Mouse (Mus musculus) hindbrain, embryonic 15.5 days (tissue): ENCODE measurements around the gene Gpr183. TPM values are rescaled to one million over a fixed set of nuclear protein-coding genes. Genes with fewer than 3 reads are reported as not detected.

Experiments used
- ATAC-seq: fragments of 200-750 bp; cut with Nextera tagmentation; 2 replicates; pipeline ENCODE4 v1.8.0; 2017; ENCODE audit warnings: low read depth, moderate number of reproducible peaks, moderate TSS enrichment; ENCODE audit not compliant: low FRiP score
- H3K27ac ChIP-seq: fragments of 300-500 bp; sonication (generic); replicated peaks from 2 replicates; pipeline ENCODE4 v1.5.1; 2015; ENCODE audit warnings: mild to moderate bottlenecking, inconsistent platforms
- H3K27me3 ChIP-seq: fragments of 300-500 bp; sonication (generic); 2 replicates; pipeline ENCODE4 v1.6.1; 2015; ENCODE audit warnings: control low read depth, inconsistent platforms
- H3K36me3 ChIP-seq: fragments of 300-500 bp; sonication (generic); 2 replicates; pipeline ENCODE4 v1.6.1; 2015; ENCODE audit warnings: control low read depth, inconsistent platforms
- H3K4me1 ChIP-seq: fragments of 300-500 bp; sonication (generic); replicated peaks from 2 replicates; pipeline ENCODE4 v1.6.1; 2015; ENCODE audit warnings: control low read depth, inconsistent platforms
- H3K4me2 ChIP-seq: fragments of 300-500 bp; sonication (generic); 2 replicates; pipeline ENCODE4 v1.6.1; 2015; ENCODE audit warnings: moderate library complexity, mild to moderate bottlenecking, inconsistent platforms
- H3K4me3 ChIP-seq: fragments of 300-500 bp; sonication (generic); 2 replicates; pipeline ENCODE4 v1.5.1; 2015; ENCODE audit warnings: mild to moderate bottlenecking, inconsistent platforms
- H3K9ac ChIP-seq: fragments of 300-500 bp; sonication (generic); 2 replicates; pipeline ENCODE4 v1.6.1; 2015; ENCODE audit warnings: inconsistent platforms
- H3K9me3 ChIP-seq: fragments of 300-500 bp; sonication (generic); 2 replicates; pipeline ENCODE4 v1.6.1; 2016; ENCODE audit warnings: control low read depth, inconsistent platforms
- WGBS: fragments of 180-500 bp; shearing (Covaris S2); methylation state at CpG from one replicate; pipeline ENCODE4 v1.1.7; 2015; 5-methylcytosine and 5-hydroxymethylcytosine counted together
- polyA plus RNA-seq: library from polyadenylated mRNA; unstranded; fragments of >200 nt; fragmentation: Nextera tagmentation; extraction: Ambion mirVana; gene quantifications from 2 replicates; pipeline ENCODE4 v1.2.1, GENCODE M21; 2015

The Gpr183 gene
- polyA plus RNA-seq, 1 experiment from 2014 or later: 0.73 TPM

- ATAC-seq: no peak
- Histone ChIP-seq H3K9ac (no peak overlapping the region), H3K27ac (no peak overlapping the region), H3K27me3 (no peaks in the 10 kb centered on the region), H3K4me1 (peaks cover 10% of the 10 kb centered on the region), H3K36me3 (no peaks in the 10 kb centered on the region), H3K9me3 (no peaks in the 10 kb centered on the region), H3K4me2 (no peak overlapping the region), H3K4me3 (no peak overlapping the region)
- WGBS: 88% methylated on average over 12 of the region's 12 CpGs
Observed at GRCm38 (mm10) chr14:121961496-121962127, 3.4 kb downstream of the Gpr183 start.

GRCm38 (mm10) chr14:121960997-121961396 lies 4.0 kb downstream of the Gpr183 start:
- Histone ChIP-seq H3K4me2 (no peak overlapping the region), H3K9me3 (no peaks in the 10 kb centered on the region), H3K4me3 (no peak overlapping the region), H3K9ac (no peak overlapping the region), H3K4me1 (peaks cover 10% of the 10 kb centered on the region), H3K36me3 (no peaks in the 10 kb centered on the region), H3K27ac (no peak overlapping the region), H3K27me3 (no peaks in the 10 kb centered on the region)
- 80% methylated on average over 6 of the region's 6 CpGs for WGBS
- ATAC-seq: no peak

DNA sequence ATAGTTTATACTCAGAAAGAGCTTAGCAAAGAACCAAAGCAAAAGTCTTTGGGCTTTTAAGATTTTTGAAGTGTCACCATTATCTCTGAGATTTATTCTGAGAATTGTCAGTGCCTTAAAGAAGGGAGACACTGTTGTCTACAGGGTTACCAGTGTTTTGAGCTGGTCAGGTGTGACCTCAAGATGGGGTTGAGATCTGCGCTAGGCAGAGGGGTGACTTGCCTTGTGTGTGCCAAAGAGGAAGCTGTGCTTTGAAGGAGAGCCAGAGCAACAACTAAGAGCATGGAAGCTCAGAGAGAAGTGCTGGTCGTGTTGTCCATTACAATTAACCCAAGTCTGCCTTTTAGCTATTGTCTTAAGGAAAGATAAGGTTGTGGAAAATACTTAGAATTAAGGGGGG lies 4.5 kb downstream of the Gpr183 start:
- Histone ChIP-seq H3K9ac (no peak overlapping the region), H3K36me3 (no peaks in the 10 kb centered on the region), H3K9me3 (no peaks in the 10 kb centered on the region), H3K4me3 (no peak overlapping the region), H3K4me2 (no peak overlapping the region), H3K27ac (no peak overlapping the region), H3K27me3 (no peaks in the 10 kb centered on the region), H3K4me1 (peaks cover 10% of the 10 kb centered on the region)
- no peak for ATAC-seq
- WGBS: 76% methylated on average over 2 of the region's 2 CpGs

DNA sequence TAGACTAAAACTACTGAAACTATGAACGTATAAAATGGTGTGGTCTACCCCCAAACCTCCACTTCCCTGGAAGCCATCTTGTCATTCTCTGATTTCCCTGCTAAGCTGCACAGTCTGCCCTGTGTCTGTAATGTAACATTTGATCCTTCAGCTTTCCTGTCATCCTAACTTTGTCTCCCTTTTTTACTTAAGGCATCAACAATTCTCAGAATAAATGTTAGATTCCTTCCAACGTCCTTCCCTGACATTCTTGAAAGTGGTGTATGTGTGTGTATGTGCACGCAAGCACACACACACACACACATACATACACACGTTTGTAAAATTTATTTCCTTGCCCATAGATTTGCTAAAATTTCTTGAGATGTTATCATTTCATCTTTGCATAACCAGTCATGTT lies 5.0 kb downstream of the Gpr183 start:
- Histone ChIP-seq H3K27me3 (no peaks in the 10 kb centered on the region), H3K36me3 (no peaks in the 10 kb centered on the region), H3K9me3 (no peaks in the 10 kb centered on the region)

DNA sequence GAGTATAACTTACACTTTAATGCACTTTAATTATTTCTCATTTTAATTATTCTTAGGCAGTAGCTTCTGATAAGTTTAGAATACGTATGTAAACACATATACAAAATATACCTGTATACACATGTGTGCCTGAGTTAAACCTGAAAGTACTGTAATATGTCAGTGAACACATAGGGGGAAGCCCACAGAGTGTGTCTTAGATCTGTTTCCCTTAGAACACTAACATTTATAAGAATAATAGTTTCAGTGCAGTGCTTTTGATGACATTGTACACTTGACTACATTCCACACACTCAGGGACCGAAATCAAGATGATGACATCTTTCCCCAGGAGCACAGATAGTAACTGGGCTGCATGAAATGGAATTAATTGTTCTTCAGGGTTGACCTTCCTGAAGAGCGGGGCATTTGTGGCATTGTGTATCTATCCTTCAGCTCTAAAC lies 5.4 kb downstream of the Gpr183 start:
- Histone ChIP-seq H3K36me3 (no peaks in the 10 kb centered on the region), H3K9me3 (no peaks in the 10 kb centered on the region), H3K4me3 (no peak overlapping the region), H3K27ac (no peak overlapping the region), H3K27me3 (no peaks in the 10 kb centered on the region), H3K4me2 (no peak overlapping the region), H3K9ac (no peak overlapping the region), H3K4me1 (peaks cover 10% of the 10 kb centered on the region)
- WGBS: 98% methylated on average over 3 of the region's 3 CpGs
- ATAC-seq: no peak

More for the DNA sequence above, 5.0 kb downstream of the Gpr183 start:
- no peak overlapping the region for H3K4me3 ChIP-seq
- WGBS: 92% methylated on average over 4 of the region's 4 CpGs
- no peak for ATAC-seq
- peaks cover 10% of the 10 kb centered on the region for H3K4me1 ChIP-seq
- no peak overlapping the region for H3K9ac ChIP-seq
- H3K4me2 ChIP-seq: no peak overlapping the region
- H3K27ac ChIP-seq: no peak overlapping the region

- H3K9me3 ChIP-seq: no peaks in the 10 kb centered on the region
- H3K4me3 ChIP-seq: no peak overlapping the region
- H3K36me3 ChIP-seq: no peaks in the 10 kb centered on the region
- H3K4me1 ChIP-seq: peaks cover 8% of the 10 kb centered on the region
- no peak overlapping the region for H3K27ac ChIP-seq
- no peak overlapping the region for H3K9ac ChIP-seq
- H3K27me3 ChIP-seq: no peaks in the 10 kb centered on the region
- no peak overlapping the region for H3K4me2 ChIP-seq
- 86% methylated on average over 10 of the region's 10 CpGs for WGBS
- ATAC-seq: no peak
Observed at GRCm38 (mm10) chr14:121958751-121959537, 6.1 kb downstream of the Gpr183 start.

- Histone ChIP-seq H3K27ac (no peak overlapping the region), H3K9me3 (no peaks in the 10 kb centered on the region), H3K36me3 (no peaks in the 10 kb centered on the region), H3K27me3 (no peaks in the 10 kb centered on the region), H3K9ac (no peak overlapping the region), H3K4me2 (no peak overlapping the region), H3K4me3 (no peak overlapping the region), H3K4me1 (peaks cover under 1% of the 10 kb centered on the region; the same call in 1 of the 2 replicates)
- WGBS: 89% methylated on average over 3 of the region's 3 CpGs
- ATAC-seq: no peak
Observed at GRCm38 (mm10) chr14:121958041-121958750, 6.8 kb downstream of the Gpr183 start.

GRCm38 (mm10) chr14:121957176-121957871 lies 7.7 kb downstream of the Gpr183 start:
- H3K4me1 ChIP-seq: no peaks in the 10 kb centered on the region
- no peak overlapping the region for H3K27ac ChIP-seq
- ATAC-seq: no peak
- H3K4me2 ChIP-seq: no peak overlapping the region
- no peak overlapping the region for H3K9ac ChIP-seq
- H3K36me3 ChIP-seq: no peaks in the 10 kb centered on the region
- no peak overlapping the region for H3K4me3 ChIP-seq
- no peaks in the 10 kb centered on the region for H3K9me3 ChIP-seq
- no peaks in the 10 kb centered on the region for H3K27me3 ChIP-seq
- WGBS: 92% methylated on average over 10 of the region's 10 CpGs

DNA sequence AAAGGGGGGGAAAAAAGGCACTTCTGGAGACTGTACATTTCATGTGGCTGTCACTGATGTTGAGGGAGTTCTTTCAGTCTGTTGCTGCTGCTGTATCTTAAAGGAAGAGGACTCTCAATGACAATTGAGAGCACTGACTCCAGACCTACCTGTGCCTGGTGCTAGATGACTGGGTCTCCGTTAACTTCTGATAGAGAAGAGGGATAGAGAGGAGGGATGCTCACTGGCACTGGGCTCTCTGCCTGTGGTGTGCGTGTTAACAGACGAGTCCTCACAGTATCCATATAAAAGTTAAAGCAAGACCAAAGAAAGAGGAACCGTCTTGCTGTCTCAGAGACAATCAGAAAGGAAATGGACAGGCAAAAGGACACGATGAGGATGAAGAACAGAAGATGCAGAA lies 8.7 kb downstream of the Gpr183 start:
- no peaks in the 10 kb centered on the region for H3K27me3 ChIP-seq
- 92% methylated on average over 5 of the region's 5 CpGs for WGBS
- no peak overlapping the region for H3K4me2 ChIP-seq
- H3K9ac ChIP-seq: no peak overlapping the region
- ATAC-seq: no peak
- no peaks in the 10 kb centered on the region for H3K9me3 ChIP-seq
- no peak overlapping the region for H3K4me3 ChIP-seq
- H3K4me1 ChIP-seq: no peaks in the 10 kb centered on the region
- no peaks in the 10 kb centered on the region for H3K36me3 ChIP-seq
- no peak overlapping the region for H3K27ac ChIP-seq

- no peak overlapping the region for H3K9ac ChIP-seq
- no peaks in the 10 kb centered on the region for H3K9me3 ChIP-seq
- no peaks in the 10 kb centered on the region for H3K36me3 ChIP-seq
- ATAC-seq: no peak
- H3K4me3 ChIP-seq: no peak overlapping the region
- no peak overlapping the region for H3K27ac ChIP-seq
- H3K4me2 ChIP-seq: no peak overlapping the region
- H3K27me3 ChIP-seq: no peaks in the 10 kb centered on the region
- WGBS: 91% methylated on average over 5 of the region's 5 CpGs
- no peaks in the 10 kb centered on the region for H3K4me1 ChIP-seq
Observed at GRCm38 (mm10) chr14:121955176-121955795, 9.7 kb downstream of the Gpr183 start.

- H3K4me3 ChIP-seq: no peak overlapping the region
- no peak overlapping the region for H3K4me2 ChIP-seq
- ATAC-seq: no peak
- H3K27ac ChIP-seq: no peak overlapping the region
- no peaks in the 10 kb centered on the region for H3K4me1 ChIP-seq
- no peaks in the 10 kb centered on the region for H3K27me3 ChIP-seq
- no peaks in the 10 kb centered on the region for H3K9me3 ChIP-seq
- 98% methylated on average over 12 of the region's 12 CpGs for whole genome bisulfite sequencing
- H3K9ac ChIP-seq: no peak overlapping the region
- H3K36me3 ChIP-seq: no peaks in the 10 kb centered on the region
Observed at GRCm38 (mm10) chr14:121954608-121955007, 10.4 kb downstream of the Gpr183 start.
